Mouse (Mus musculus) mouse trophoblast stem cell (cell line): ENCODE measurements around the gene Tspan2.

ENCODE experiments used
- in situ Hi-C, 2 experiments: fragments of 300-500 bp; cut with MseI, MboI; formaldehyde crosslinking; loops; 2 replicates in 1 of 2; 3 replicates in 1 of 2; pipeline ENCODE4 v1.15.1; 2025

The Tspan2 gene

GRCm38 (mm10) chr3:102734313-102735030, at the start of gene Tspan2:
Tspan2 (plus strand) TSS chr3:102734529.
- in situ Hi-C loops, result no loop called here

DNA sequence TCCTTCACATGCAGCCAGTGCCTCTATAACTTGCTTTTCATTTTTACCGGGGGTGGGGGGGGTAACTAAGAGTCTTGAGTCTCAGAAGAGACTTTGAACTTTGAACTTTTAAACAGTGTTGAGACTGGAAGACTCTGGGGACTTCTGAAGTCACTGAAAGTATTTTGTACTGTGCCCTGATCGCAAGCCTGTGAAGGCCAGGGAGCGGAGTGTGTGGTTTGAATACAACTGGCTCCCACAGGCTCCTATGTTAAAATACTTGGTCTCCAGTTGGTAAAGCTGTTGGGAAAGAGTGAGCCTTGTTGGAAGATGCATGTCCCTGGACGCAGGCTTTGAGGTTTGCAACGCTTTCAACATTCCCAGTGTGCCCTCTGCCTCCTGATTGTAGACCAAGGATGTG, 47.5 kb upstream of the Tspan2 start:
- in situ Hi-C loops, result loop anchor here (10.0 to 25.0 kb wide), 3 partner anchors 375 to 600 kb away; partner anchors contain the start of gene Casq2 (in 1 of the 2)

DNA sequence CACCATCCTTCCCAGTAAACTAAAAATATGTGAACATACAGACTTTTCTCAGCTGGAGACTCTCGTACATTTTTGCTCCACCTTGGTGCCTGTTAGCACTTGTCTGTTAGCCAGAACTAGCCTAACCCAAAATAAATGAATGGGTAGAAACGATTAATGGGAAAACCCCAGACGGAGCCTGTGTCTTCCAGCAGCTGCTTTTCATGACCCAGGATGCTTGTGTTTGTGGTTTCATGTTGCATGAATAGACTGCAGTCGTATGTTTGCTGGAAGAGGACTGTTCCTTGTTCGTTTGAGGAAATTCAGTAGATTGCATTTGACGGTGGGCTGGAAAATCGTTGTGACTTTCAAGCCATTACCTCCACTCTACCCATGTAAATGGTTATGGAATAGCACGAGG, 46.5 kb upstream of the Tspan2 start:
- in situ Hi-C loops, result loop anchor here (10.0 to 25.0 kb wide), 3 partner anchors 376 to 601 kb away; partner anchors contain the start of gene Casq2 (in 1 of the 2)

GRCm38 (mm10) chr3:102691802-102692484, 42.4 kb upstream of the Tspan2 start:
- in situ Hi-C loops, result loop anchor here (10.0 to 25.0 kb wide), 3 partner anchors 380 to 605 kb away; partner anchors contain the start of gene Casq2 (in 1 of the 2)

DNA sequence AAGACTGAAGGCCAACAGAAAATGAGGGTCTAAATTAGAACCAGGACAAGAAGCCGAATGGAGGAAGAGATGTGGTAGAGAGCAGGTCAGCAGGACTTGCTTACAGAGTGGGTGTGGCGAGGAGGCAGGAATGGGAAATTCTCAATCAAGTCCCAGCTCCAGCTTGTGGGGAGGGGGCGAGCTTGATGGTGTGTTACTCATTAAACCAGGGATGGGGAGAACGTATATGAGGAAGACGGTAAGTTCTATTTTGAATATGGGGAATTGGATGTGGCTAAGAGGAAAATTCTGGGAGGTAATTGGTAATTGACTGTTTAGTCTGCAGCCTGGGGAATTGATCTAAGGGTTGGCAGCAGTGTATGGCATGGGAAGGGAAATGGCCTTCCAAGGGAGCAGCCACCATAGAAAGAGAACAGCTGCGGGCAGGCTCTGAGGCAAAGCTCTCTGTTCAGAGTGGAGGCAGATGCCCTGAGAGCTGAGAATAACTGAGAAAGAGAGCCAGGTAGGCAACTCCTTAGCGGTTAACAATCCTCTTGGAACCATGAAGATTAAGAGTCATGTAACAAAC, 41.5 kb upstream of the Tspan2 start:
- in situ Hi-C loops, result loop anchor here (10.0 to 25.0 kb wide), 3 partner anchors 381 to 606 kb away; partner anchors contain the start of gene Casq2 (in 1 of the 2)

DNA sequence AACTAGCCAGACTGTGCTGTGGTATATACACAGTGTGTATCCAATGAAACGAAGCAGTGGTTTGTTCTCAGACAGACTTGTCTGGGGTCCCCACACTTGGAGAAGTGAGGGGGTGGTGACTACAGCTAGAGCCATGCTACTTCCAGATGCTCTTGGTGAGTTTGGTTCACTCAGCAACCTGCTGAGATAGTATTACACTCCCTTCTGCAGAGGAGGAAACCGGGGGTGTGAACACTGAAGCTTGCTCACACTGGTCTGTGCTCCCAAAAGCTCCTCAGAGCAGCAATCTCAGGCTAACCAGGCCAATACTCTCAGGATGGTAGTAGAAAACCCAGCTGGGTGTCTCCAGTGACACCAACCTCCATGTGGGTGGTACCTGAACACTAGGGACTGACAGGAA, 36.2 kb upstream of the Tspan2 start:
- in situ Hi-C loops, result loop anchor here (10.0 to 25.0 kb wide), 3 partner anchors 386 to 611 kb away; partner anchors contain the start of gene Casq2 (in 1 of the 2)

- in situ Hi-C loops, result loop anchor here in 1 of 2 experiments (5.0 kb wide), 1 partner anchor 101 kb away; no protein-coding TSS in a partner anchor
These were observed 33.0 kb upstream of the Tspan2 start for GRCm38 (mm10) chr3:102701303-102701702.

GRCm38 (mm10) chr3:102701902-102702544, 32.3 kb upstream of the Tspan2 start:
- in situ Hi-C loops, result loop anchor here in 1 of 2 experiments (5.0 kb wide), 1 partner anchor 100 kb away; no protein-coding TSS in a partner anchor

DNA sequence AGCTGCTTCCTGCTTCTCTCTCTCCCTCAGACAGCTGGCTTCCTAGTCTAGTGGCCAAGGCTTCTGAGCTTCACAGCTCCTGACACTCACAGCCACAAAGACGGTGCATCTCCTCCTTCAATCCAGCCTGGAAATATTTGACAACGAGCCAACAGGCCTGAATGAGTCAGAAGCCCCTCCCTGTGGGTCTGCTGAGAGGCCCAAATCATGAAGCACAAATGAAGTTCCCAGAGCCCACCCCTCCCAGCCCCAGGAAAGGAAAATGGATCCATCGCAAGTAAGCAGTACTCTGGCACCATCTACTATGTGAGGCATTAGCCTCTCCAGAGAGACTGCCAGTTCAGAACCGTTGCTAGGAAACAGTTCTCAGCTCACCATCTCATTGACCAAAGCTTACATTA, 30.3 kb upstream of the Tspan2 start:
- in situ Hi-C loops, result loop anchor here in 1 of 2 experiments (5.0 kb wide), 1 partner anchor 98 kb away; no protein-coding TSS in a partner anchor

DNA sequence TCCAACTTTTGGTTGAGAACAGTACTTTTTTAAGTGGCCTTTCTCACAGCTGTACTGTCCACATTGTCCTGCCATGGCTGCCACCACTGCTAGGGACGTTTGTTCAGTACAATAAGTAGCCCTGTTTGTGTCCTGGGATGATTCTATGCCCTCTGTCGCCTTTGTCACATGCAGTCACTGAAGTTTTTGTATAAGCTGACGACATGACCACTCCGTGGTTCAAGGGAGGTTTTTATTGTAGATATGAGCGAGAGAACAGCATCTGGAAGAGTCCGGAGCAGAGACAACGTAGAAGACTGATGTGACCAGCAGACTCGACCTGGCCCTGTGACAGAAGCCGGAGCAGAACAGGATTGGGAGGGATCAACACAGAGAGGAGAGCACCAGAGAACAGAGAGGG, 25.7 kb upstream of the Tspan2 start:
- in situ Hi-C loops, result loop anchor here in 1 of 2 experiments (5.0 kb wide), 1 partner anchor 94 kb away; no protein-coding TSS in a partner anchor

DNA sequence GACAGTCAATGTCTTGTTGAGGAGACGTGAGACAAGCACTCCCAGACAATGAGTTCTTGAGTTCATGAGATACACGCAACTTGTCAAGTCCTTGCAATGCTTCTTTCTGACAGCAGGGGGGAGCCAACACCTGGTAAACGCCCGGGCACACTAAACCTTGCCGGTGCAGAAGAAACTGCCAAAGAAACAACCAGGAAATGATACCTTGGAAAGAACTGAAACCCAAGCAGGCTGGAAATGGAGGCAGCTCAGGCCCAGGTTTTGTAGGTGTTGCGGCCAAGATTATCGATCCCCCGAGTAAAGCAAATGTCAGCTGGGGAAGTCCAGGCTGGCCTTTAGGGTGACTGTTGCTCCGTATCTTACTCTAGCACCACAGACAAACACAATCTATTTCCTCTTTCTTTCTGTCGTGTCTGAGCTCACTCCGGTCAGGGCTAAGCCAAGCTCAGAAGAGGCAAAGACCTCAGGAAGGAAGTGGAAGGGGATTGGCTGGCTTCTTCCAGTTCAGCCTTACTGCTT, 19.2 kb upstream of the Tspan2 start:
- in situ Hi-C loops, result no loop called here

GRCm38 (mm10) chr3:102715839-102716238, 18.5 kb upstream of the Tspan2 start:
- in situ Hi-C loops, result no loop called here

DNA sequence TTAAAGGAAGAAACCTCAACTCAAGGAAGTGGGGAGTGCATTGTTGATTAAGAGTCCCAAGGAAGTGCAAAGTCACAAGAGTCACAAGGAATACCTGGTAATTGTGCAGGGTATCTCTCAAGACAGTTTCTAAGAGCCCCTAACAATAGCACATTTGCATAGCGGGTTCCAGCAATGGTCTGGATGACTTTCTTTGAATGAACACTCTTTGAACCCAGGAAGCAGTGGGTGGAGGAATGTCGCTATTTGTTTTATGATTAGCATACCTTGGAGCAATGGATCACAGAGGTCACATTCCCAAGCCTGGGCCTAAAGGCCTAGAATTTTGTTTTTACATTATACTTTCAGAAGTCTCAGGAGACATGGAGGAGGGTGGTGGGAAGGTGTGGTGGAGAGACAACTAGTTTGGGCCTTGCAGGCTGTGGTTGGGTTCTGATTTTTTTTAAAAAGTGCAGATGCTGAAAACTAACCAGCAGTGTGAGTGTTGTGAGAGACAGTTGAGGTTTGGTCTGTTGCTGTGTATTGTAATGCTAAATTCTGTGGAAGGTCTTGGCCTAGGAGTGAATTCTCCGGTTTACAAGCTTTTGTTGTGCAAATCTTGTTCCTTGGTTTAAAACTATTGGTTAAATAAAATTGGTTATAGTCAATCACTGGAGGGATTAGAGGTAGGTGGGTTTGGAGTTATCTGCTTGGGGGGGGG, 16.6 kb upstream of the Tspan2 start:
- in situ Hi-C loops, result no loop called here

DNA sequence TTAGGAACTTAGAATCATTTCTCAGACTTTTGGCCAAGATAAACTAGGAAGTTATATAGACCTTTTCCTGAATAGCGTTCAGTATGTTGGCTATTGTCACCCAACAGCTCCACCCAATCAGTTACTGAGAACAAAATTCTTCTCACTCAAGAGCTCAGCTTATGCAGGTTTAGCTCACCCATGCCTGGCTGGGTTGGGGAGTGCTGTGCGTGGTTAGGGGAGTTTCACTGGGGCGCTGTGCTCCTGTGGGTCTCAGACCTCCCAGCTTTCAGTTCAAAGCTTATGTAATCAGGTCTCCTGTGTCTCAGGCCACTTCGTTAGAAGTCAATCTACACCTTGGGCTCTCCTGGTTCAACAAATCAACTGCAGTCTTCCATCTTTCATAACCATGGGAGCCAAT, 11.2 kb upstream of the Tspan2 start:
- in situ Hi-C loops, result no loop called here

DNA sequence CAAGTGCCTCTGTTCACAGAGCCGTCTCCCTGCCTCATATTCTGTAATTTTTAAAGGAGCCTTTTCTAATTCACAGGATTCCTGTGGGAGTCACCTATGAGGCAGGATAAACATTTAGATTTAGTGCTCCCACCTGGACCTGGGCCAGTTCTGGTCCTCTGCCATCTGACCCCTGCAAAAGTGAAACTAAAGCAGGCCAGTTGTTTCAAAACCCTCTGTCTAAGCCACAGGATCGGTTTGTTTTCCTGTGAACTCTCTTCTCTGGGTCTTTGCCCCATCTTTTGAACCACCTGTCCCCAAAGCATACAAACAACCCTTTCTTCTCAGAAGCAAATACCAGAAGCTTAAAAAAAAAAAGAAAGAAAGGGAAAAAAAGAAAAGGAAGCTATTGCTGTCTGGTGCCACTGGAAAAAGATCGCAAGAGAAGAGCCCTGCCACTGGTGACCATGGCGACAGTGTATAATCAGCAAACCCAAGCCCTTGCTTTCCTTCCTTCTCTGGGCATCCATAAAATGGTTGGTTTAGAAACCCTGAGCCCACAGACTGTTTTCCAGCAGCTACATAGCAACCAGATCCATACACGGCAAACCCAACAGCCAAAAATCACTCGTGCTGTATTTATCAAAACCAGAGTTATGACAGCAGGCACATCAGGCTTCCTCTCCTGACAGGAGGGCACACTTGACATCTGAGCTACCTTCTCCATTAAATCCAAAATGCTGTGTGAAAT, 10.3 kb upstream of the Tspan2 start:
- in situ Hi-C loops, result no loop called here

DNA sequence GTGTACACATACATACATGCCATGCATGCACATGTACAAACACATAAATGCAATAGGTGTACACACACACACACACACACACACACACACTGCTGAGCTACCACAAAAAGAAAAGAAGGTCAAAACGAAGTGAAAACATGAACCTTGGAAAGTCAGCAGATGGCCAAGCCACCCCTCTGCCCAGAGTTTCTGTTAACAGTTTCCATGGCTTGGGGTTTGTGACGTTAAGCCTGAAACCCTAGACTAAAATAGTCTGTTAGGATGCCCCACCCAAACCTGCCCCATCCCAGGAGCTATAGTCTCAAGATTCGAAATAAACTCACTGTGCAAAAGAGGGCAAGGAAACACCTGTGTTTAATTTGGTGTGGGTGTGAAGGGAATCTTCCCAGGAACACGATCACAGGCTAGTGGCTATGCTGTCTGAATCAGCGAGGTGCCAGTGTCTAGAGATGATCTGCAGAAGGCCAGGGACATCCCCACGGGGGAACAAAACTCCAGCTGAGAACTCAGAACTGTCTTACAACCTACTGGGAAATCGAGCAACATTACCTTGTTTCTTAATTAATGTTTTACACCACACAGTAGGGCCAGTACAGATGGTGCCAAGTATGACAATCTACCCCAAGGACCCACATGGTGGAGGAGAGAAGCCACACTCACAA, 9.4 kb upstream of the Tspan2 start:
- in situ Hi-C loops, result no loop called here

GRCm38 (mm10) chr3:102729416-102729815, 4.9 kb upstream of the Tspan2 start:
- in situ Hi-C loops, result no loop called here

DNA sequence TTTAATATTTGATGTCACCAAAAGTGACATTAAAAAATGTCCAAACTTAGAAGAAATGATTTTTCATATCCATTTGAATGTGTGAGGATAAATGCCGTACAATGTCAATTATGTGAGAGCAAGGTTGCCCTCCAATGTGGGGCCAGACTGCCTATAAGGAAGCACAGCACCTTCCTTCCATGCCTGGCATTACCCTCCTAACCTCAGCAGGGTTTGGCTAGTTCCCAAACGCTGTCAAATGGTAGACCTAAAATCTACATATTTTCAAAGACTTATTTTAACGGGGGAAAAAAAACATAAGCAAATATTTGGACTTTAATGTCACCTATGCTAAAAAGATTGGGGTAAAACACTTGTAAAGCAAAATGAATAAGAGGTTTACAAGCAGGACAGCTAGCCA, 3.2 kb upstream of the Tspan2 start:
- in situ Hi-C loops, result no loop called here

DNA sequence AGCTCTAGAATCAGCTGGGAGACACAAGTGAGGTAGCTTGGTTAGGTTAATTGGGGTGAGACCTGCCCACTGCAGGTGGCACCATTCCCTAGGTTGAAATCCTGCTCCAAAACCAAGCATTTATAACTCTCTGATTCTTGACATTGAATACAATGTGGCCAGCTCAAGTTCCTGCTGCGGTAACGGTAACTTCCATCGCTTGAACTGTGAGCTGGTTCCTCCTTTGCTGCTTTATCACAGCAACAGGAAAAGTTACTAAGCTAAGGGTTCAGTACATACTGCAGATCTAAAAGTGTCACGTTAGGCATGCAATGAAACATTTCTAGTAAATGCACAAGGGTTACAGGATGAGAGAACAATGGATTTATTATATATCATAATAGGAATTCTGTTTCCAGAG, 1.7 kb upstream of the Tspan2 start:
- in situ Hi-C loops, result no loop called here
